Comparison of ENCODE assay signal across 10 mouse cellular contexts in genomic region chr4:109251605-109252004, GRCm38 (mm10). TPM values are rescaled to one million over a fixed set of nuclear protein-coding genes. Genes with fewer than 3 reads are reported as not detected.
DNase-seq lines count a peak whose midpoint lies in the region; ATAC-seq and TF ChIP-seq lines count a peak whose summit lies in the region.
"Had no signal": no experiment of that assay in that cellular context is flagged by ENCODE, and none has a peak within 500 bp of the region (broad histone marks: within the 10 kb centered on the region; RNA-seq: fewer than 3 reads in every experiment).

No protein-coding gene starts in this region.

- no peaks in the 10 kb centered on the region for H3K27me3 ChIP-seq in hindbrain, postnatal 0 days (ENCODE audit: insufficient read depth, low read length)
- H3K27me3 ChIP-seq in hindbrain, embryonic 16.5 days (replicated peaks; ENCODE audit: control insufficient read depth, insufficient read depth, low read length), result no peaks in the 10 kb centered on the region
- H3K27me3 ChIP-seq in liver, embryonic 11.5 days (replicated peaks; ENCODE audit: control insufficient read depth, insufficient read depth, low read length), result no peaks in the 10 kb centered on the region
- H3K27me3 ChIP-seq: embryonic facial prominence, embryonic 15.5 days; lung, embryonic 15.5 days had no signal

- intact Hi-C loops in heart, postnatal 10 days (cut with DNase I), result no loop called here

- WGBS in hindbrain, postnatal 0 days, result 50% methylated on average over 3 of the region's 3 CpGs
- WGBS in hindbrain, embryonic 16.5 days, result 47% methylated on average over 3 of the region's 3 CpGs
- 28% methylated on average over 3 of the region's 3 CpGs for WGBS in liver, embryonic 11.5 days

- peak; percentile 8 for DNase-seq in hindbrain, postnatal 0 days (ENCODE audit: low spot score)
- peak; percentile 26 to 45 for DNase-seq in CD8-positive naive resting alpha-beta T cell, adult 2 months (ENCODE audit: low read depth in 2 of 2, low spot score in 2 of 2)
- DNase-seq in liver, embryonic 11.5 days (ENCODE audit: low spot score), result no peak
- peak; percentile 26 to 45 for DNase-seq in spleen, postnatal 36 days (ENCODE audit: low spot score in 2 of 2)
- DNase-seq in left cerebral cortex, adult 9 months (ENCODE audit: low spot score in 2 of 2), result no peak
- DNase-seq in heart, postnatal 10 days, result no peak

- no peak overlapping the region for H3K4me2 ChIP-seq in hindbrain, postnatal 0 days (ENCODE audit: low read depth, low read length)
- H3K4me2 ChIP-seq in hindbrain, embryonic 16.5 days (ENCODE audit: low read length), result no peak overlapping the region
- no peak overlapping the region for H3K4me2 ChIP-seq in liver, embryonic 11.5 days
- H3K4me2 ChIP-seq: embryonic facial prominence, embryonic 15.5 days; lung, embryonic 15.5 days had no signal

- peak; percentile 43; the same call in 1 of the 2 replicates for ATAC-seq in hindbrain, postnatal 0 days
- ATAC-seq in hindbrain, embryonic 16.5 days, result no peak
- 0 out of 2 replicates have a peak, but pooled peaks have one; percentile 44 for ATAC-seq in liver, embryonic 11.5 days (replicated peaks; ENCODE audit: low FRiP score)

- no peak overlapping the region for H3K4me3 ChIP-seq in hindbrain, postnatal 0 days (ENCODE audit: low read length)
- H3K4me3 ChIP-seq in hindbrain, embryonic 16.5 days (ENCODE audit: low read length), result no peak overlapping the region
- H3K4me3 ChIP-seq in bone marrow macrophage, adult 2 months (ENCODE audit: insufficient read depth, low read length), result no peak overlapping the region
- no peak overlapping the region for H3K4me3 ChIP-seq in liver, embryonic 11.5 days (ENCODE audit: low read depth, low read length)
- H3K4me3 ChIP-seq: embryonic facial prominence, embryonic 15.5 days; lung, embryonic 15.5 days had no signal

- TF ChIP-seq CTCF in hindbrain, postnatal 0 days (IDR thresholded peaks at IDR 0.05; ENCODE audit: low read depth), result peak; percentile 61
- TF ChIP-seq CTCF in bone marrow macrophage, adult 2 months (IDR thresholded peaks at IDR 0.05; ENCODE audit: low read depth, low read length), result peak; percentile 54

- no peak overlapping the region for H3K9ac ChIP-seq in hindbrain, postnatal 0 days (replicated peaks; ENCODE audit: low read length)
- no peak overlapping the region for H3K9ac ChIP-seq in hindbrain, embryonic 16.5 days (ENCODE audit: low read depth, low read length)
- no peak overlapping the region for H3K9ac ChIP-seq in liver, embryonic 11.5 days (ENCODE audit: low read depth, low read length)
- H3K9ac ChIP-seq: embryonic facial prominence, embryonic 15.5 days; lung, embryonic 15.5 days had no signal

- no peaks in the 10 kb centered on the region for H3K9me3 ChIP-seq in hindbrain, postnatal 0 days (ENCODE audit: low read length)
- no peaks in the 10 kb centered on the region for H3K9me3 ChIP-seq in hindbrain, embryonic 16.5 days (ENCODE audit: control insufficient read depth, low read length)
- no peaks in the 10 kb centered on the region for H3K9me3 ChIP-seq in liver, embryonic 11.5 days (ENCODE audit: control insufficient read depth, low read length)
- H3K9me3 ChIP-seq: embryonic facial prominence, embryonic 15.5 days; lung, embryonic 15.5 days had no signal

- H3K36me3 ChIP-seq in hindbrain, postnatal 0 days (ENCODE audit: insufficient read depth, low read length), result no peaks in the 10 kb centered on the region
- H3K36me3 ChIP-seq in hindbrain, embryonic 16.5 days (ENCODE audit: control insufficient read depth, insufficient read depth, low read length), result no peaks in the 10 kb centered on the region
- H3K36me3 ChIP-seq in liver, embryonic 11.5 days (ENCODE audit: control insufficient read depth, insufficient read depth, low read length), result no peaks in the 10 kb centered on the region
- H3K36me3 ChIP-seq: embryonic facial prominence, embryonic 15.5 days; lung, embryonic 15.5 days had no signal

- TF ChIP-seq POLR2A in bone marrow macrophage, adult 2 months (IDR thresholded peaks at IDR 0.05; ENCODE audit: borderline replicate concordance, low read depth, low read length), result no peak

- H3K27ac ChIP-seq in hindbrain, postnatal 0 days, result no peak overlapping the region
- H3K27ac ChIP-seq in hindbrain, embryonic 16.5 days (ENCODE audit: low read depth, low read length), result no peak overlapping the region
- no peak overlapping the region for H3K27ac ChIP-seq in bone marrow macrophage, adult 2 months (ENCODE audit: insufficient read depth, low read depth, low read length)
- no peak overlapping the region for H3K27ac ChIP-seq in liver, embryonic 11.5 days (ENCODE audit: low read depth, low read length)
- H3K27ac ChIP-seq: embryonic facial prominence, embryonic 15.5 days; lung, embryonic 15.5 days had no signal

- H3K4me1 ChIP-seq in hindbrain, postnatal 0 days (ENCODE audit: insufficient read depth, low read length), result no peaks in the 10 kb centered on the region
- H3K4me1 ChIP-seq in hindbrain, embryonic 16.5 days (ENCODE audit: control insufficient read depth, insufficient read depth, low read depth, low read length), result no peaks in the 10 kb centered on the region
- H3K4me1 ChIP-seq in bone marrow macrophage, adult 2 months (ENCODE audit: control insufficient read depth, insufficient read depth, low read length), result peaks cover 23% of the 10 kb centered on the region
- peaks cover 27% of the 10 kb centered on the region for H3K4me1 ChIP-seq in liver, embryonic 11.5 days (replicated peaks; ENCODE audit: control insufficient read depth, insufficient read depth, low read length)
- H3K4me1 ChIP-seq: embryonic facial prominence, embryonic 15.5 days had no signal

RNA-seq across cellular contexts. Expression of gene Calr4, which starts 17.3 kb away (rescaled TPM):
- total RNA-seq in hindbrain, postnatal 0 days (2014; rRNA removed), result 0.54 and 1.0 TPM in 2 replicates
- 1.6 TPM in 2 replicates for polyA plus RNA-seq in hindbrain, postnatal 0 days (2015; fragmentation: Nextera tagmentation; extraction: Ambion mirVana)
- 1.5 and 1.7 TPM in 2 replicates for polyA plus RNA-seq in hindbrain, embryonic 16.5 days (2015; fragmentation: Nextera tagmentation; extraction: Ambion mirVana)
- 0.34 TPM in 1 of 2 replicates, not detected in the other for polyA plus RNA-seq in bone marrow macrophage, adult 2 months (2012; ENCODE audit: insufficient read depth, insufficient read length, missing spikeins)
- polyA plus RNA-seq in liver, embryonic 11.5 days (2014; fragmentation: Nextera tagmentation; extraction: Ambion mirVana), result 0.12 TPM in 2 replicates
- total RNA-seq in heart, postnatal 10 days (2021), result under 1 TPM in 1 of 2 experiments, not detected in 1; 0.22 TPM
- polyA plus RNA-seq: lung, embryonic 15.5 days had no signal

RNA-seq across cellular contexts. Expression of gene Eps15, which starts 28.5 kb away (rescaled TPM):
- 68.8 and 73.0 TPM in 2 replicates for total RNA-seq in hindbrain, postnatal 0 days (2014; rRNA removed)
- 57.4 and 58.1 TPM in 2 replicates for polyA plus RNA-seq in hindbrain, postnatal 0 days (2015; fragmentation: Nextera tagmentation; extraction: Ambion mirVana)
- polyA plus RNA-seq in hindbrain, embryonic 16.5 days (2015; fragmentation: Nextera tagmentation; extraction: Ambion mirVana), result 65.5 and 72.2 TPM in 2 replicates
- polyA plus RNA-seq in bone marrow macrophage, adult 2 months (2012; ENCODE audit: insufficient read depth, insufficient read length, missing spikeins), result 137 and 156 TPM in 2 replicates
- polyA plus RNA-seq in liver, embryonic 11.5 days (2014; fragmentation: Nextera tagmentation; extraction: Ambion mirVana), result 70.4 and 79.8 TPM in 2 replicates
- 10 to 100 TPM; 51.5 to 54.9 TPM for total RNA-seq in heart, postnatal 10 days (2021)

RNA-seq across cellular contexts. Expression of gene Osbpl9, which starts 49.5 kb away (rescaled TPM):
- total RNA-seq in hindbrain, postnatal 0 days (2014; rRNA removed), result 59.3 and 65.3 TPM in 2 replicates
- polyA plus RNA-seq in hindbrain, postnatal 0 days (2015; fragmentation: Nextera tagmentation; extraction: Ambion mirVana), result 59.0 and 64.3 TPM in 2 replicates
- polyA plus RNA-seq in hindbrain, embryonic 16.5 days (2015; fragmentation: Nextera tagmentation; extraction: Ambion mirVana), result 72.2 and 75.8 TPM in 2 replicates
- polyA plus RNA-seq in bone marrow macrophage, adult 2 months (2012; ENCODE audit: insufficient read depth, insufficient read length, missing spikeins), result 133 and 157 TPM in 2 replicates
- polyA plus RNA-seq in liver, embryonic 11.5 days (2014; fragmentation: Nextera tagmentation; extraction: Ambion mirVana), result 40.6 and 45.7 TPM in 2 replicates
- total RNA-seq in heart, postnatal 10 days (2021), result 10 to 100 TPM; 86.2 to 92.2 TPM

Comparison
In these comparisons a context has a peak if more than half of its experiments do, and no peak if none do; other contexts are left out.
1. DNase-seq: peak in hindbrain, postnatal 0 days (single experiment), CD8-positive naive resting alpha-beta T cell, adult 2 months (2 of 2) and spleen, postnatal 36 days (2 of 2); none in liver, embryonic 11.5 days (single experiment), left cerebral cortex, adult 9 months (0 of 2) and heart, postnatal 10 days (0 of 2).